Mouse (Mus musculus): ENCODE results near the gene Ffar3.

- TF ChIP-seq POLR2A (IDR thresholded peaks at IDR 0.05; ENCODE audit: insufficient read depth, low read depth, low read length) (no peak), EP300 (IDR thresholded peaks at IDR 0.05; ENCODE audit: insufficient read depth, low read depth, low read length) (no peak), CTCF (IDR thresholded peaks at IDR 0.05) (no peak)
Observed at GRCm38 (mm10) chr7:30891746-30892145, 35.8 kb upstream of the Ffar3 start.
